Mouse (Mus musculus) yolk sac, embryonic 10.5 days (tissue): ENCODE measurements at regions not wholly inside any gene's neighbourhood (a gene's known extent, or its start where the extent isn't known, plus 50 kb on each side); places are given as distances from the start of the nearest gene placed in this dataset.
"Not testable (repeated sequence)": the region's sequence is repeated elsewhere in the genome, so short reads cannot be mapped to it uniquely, and the experiment has no call there.

Source experiments
- DNase-seq: peaks from one replicate; pipeline ENCODE4 v3.0.0-alpha.2; 2017; ENCODE audit warnings: low spot score

DNA sequence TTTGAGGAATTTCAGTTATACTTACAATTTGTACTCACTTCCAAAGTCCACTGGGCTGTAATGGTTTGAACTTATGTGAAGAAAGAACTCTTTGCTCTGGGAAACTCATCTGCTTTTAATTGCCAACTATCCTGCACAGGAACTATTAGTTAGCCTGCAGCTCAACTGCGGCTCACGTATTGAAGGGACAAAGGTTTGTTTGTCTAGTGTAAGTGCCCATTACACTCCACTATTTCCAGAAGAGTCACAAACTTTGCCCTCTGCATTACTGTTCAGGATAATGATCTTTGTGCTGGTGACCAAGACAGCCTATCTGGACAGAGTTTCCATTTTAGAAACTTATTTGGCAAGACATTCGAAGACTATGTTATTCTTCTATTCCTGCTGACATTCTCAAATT lies 74.5 kb downstream of the Slc10a2 start:
- DNase-seq, result peak; percentile 51

DNA sequence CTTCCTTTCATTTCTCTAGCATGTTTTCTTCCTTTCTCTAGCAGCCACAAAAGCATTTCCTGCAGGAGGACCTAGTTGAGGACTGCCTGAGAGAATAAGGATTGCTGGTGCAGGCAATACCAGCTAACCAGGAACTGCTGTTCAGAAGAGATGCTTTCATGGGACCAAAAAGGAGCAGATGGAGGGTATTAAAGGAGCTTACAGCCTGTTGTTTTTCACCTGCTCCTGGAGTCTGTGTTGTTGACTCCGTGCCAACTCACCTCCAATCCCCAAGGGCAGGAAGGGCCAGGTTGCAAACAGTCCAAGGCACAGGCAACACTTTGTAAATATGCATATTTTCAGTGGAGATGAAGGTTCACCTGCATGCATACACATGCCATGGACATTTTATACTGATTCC lies 92.8 kb downstream of the Slc10a2 start:
- DNase-seq, result no peak

DNA sequence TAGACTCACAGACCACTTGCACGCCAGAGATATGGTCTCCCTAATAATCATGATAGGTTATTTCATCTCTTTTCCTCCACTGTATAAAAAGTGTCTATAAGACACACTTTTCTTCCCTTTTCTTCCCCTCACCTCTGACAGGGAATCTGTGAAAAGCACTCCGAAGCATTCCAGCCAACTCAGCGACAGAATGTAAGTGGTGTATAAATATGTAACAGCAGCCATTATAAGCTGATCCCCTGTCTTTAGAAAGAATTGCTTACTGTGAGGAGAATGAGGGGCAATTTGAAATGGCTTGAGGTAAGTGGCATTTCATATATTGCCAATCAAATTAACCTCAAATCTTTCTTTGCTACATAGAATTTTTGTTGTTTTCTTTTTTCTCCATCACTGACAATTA lies 93.4 kb downstream of the Slc10a2 start:
- DNase-seq, result no peak

GRCm38 (mm10) chr8:5003359-5003758 lies 101.8 kb downstream of the Slc10a2 start:
- DNase-seq, result not testable (repeated sequence)
